Mouse (Mus musculus) hindbrain, embryonic 15.5 days (tissue): ENCODE data around the gene Cct3. TPM values are rescaled to one million over a fixed set of nuclear protein-coding genes. Genes with fewer than 3 reads are reported as not detected.
"Not testable (repeated sequence)": the region's sequence is repeated elsewhere in the genome, so short reads cannot be mapped to it uniquely, and the experiment has no call there.

ENCODE experiments used
- ATAC-seq: fragments of 200-750 bp; cut with Nextera tagmentation; 2 replicates; pipeline ENCODE4 v1.8.0; 2017; ENCODE audit warnings: low read depth, moderate number of reproducible peaks, moderate TSS enrichment; ENCODE audit not compliant: low FRiP score
- H3K27ac ChIP-seq: fragments of 300-500 bp; sonication (generic); replicated peaks from 2 replicates; pipeline ENCODE4 v1.5.1; 2015; ENCODE audit warnings: mild to moderate bottlenecking, inconsistent platforms
- H3K27me3 ChIP-seq: fragments of 300-500 bp; sonication (generic); 2 replicates; pipeline ENCODE4 v1.6.1; 2015; ENCODE audit warnings: control low read depth, inconsistent platforms
- H3K36me3 ChIP-seq: fragments of 300-500 bp; sonication (generic); 2 replicates; pipeline ENCODE4 v1.6.1; 2015; ENCODE audit warnings: control low read depth, inconsistent platforms
- H3K4me1 ChIP-seq: fragments of 300-500 bp; sonication (generic); replicated peaks from 2 replicates; pipeline ENCODE4 v1.6.1; 2015; ENCODE audit warnings: control low read depth, inconsistent platforms
- H3K4me2 ChIP-seq: fragments of 300-500 bp; sonication (generic); 2 replicates; pipeline ENCODE4 v1.6.1; 2015; ENCODE audit warnings: moderate library complexity, mild to moderate bottlenecking, inconsistent platforms
- H3K4me3 ChIP-seq: fragments of 300-500 bp; sonication (generic); 2 replicates; pipeline ENCODE4 v1.5.1; 2015; ENCODE audit warnings: mild to moderate bottlenecking, inconsistent platforms
- H3K9ac ChIP-seq: fragments of 300-500 bp; sonication (generic); 2 replicates; pipeline ENCODE4 v1.6.1; 2015; ENCODE audit warnings: inconsistent platforms
- H3K9me3 ChIP-seq: fragments of 300-500 bp; sonication (generic); 2 replicates; pipeline ENCODE4 v1.6.1; 2016; ENCODE audit warnings: control low read depth, inconsistent platforms
- WGBS: fragments of 180-500 bp; shearing (Covaris S2); methylation state at CpG from one replicate; pipeline ENCODE4 v1.1.7; 2015; 5-methylcytosine and 5-hydroxymethylcytosine counted together
- polyA plus RNA-seq: library from polyadenylated mRNA; unstranded; fragments of >200 nt; fragmentation: Nextera tagmentation; extraction: Ambion mirVana; gene quantifications from 2 replicates; pipeline ENCODE4 v1.2.1, GENCODE M21; 2015

Gene Cct3
- polyA plus RNA-seq, 1 experiment from 2014 or later: 446 TPM

GRCm38 (mm10) chr3:88274002-88274401 is 22.9 kb upstream of the Cct3 start:
- no peak overlapping the region for H3K4me3 ChIP-seq
- no peaks in the 10 kb centered on the region for H3K9me3 ChIP-seq
- H3K4me1 ChIP-seq: no peaks in the 10 kb centered on the region
- H3K27me3 ChIP-seq: no peaks in the 10 kb centered on the region
- no peak overlapping the region for H3K27ac ChIP-seq
- 96% methylated on average over 4 of the region's 4 CpGs for WGBS
- no peak for ATAC-seq
- no peak overlapping the region for H3K4me2 ChIP-seq
- H3K36me3 ChIP-seq: no peaks in the 10 kb centered on the region
- H3K9ac ChIP-seq: no peak overlapping the region

- Histone ChIP-seq H3K4me3 (no peak overlapping the region), H3K9me3 (no peaks in the 10 kb centered on the region), H3K9ac (no peak overlapping the region), H3K27ac (no peak overlapping the region), H3K4me1 (no peaks in the 10 kb centered on the region), H3K36me3 (no peaks in the 10 kb centered on the region), H3K4me2 (no peak overlapping the region), H3K27me3 (no peaks in the 10 kb centered on the region)
- no peak for ATAC-seq
- WGBS: 84% methylated on average over 2 of the region's 2 CpGs
Measured at GRCm38 (mm10) chr3:88276121-88276520, 20.8 kb upstream of the Cct3 start.

- Histone ChIP-seq H3K36me3 (no peaks in the 10 kb centered on the region), H3K4me2 (no peak overlapping the region), H3K27ac (no peak overlapping the region), H3K9me3 (no peaks in the 10 kb centered on the region), H3K27me3 (no peaks in the 10 kb centered on the region), H3K4me1 (no peaks in the 10 kb centered on the region), H3K4me3 (no peak overlapping the region), H3K9ac (no peak overlapping the region)
- no peak for ATAC-seq
- 44% methylated on average over 7 of the region's 7 CpGs for WGBS
Measured at GRCm38 (mm10) chr3:88276529-88277143, 20.3 kb upstream of the Cct3 start.

GRCm38 (mm10) chr3:88280035-88280434 is 16.9 kb upstream of the Cct3 start:
- Histone ChIP-seq H3K27ac (no peak overlapping the region), H3K9me3 (no peaks in the 10 kb centered on the region), H3K9ac (no peak overlapping the region), H3K4me1 (no peaks in the 10 kb centered on the region), H3K4me3 (no peak overlapping the region), H3K27me3 (no peaks in the 10 kb centered on the region), H3K36me3 (no peaks in the 10 kb centered on the region), H3K4me2 (no peak overlapping the region)
- 92% methylated on average over 2 of the region's 2 CpGs for WGBS
- ATAC-seq: no peak

GRCm38 (mm10) chr3:88281141-88281916 is 15.6 kb upstream of the Cct3 start:
- not testable (repeated sequence) for H3K27ac ChIP-seq, H3K9me3 ChIP-seq, ATAC-seq, H3K27me3 ChIP-seq, H3K9ac ChIP-seq, H3K4me2 ChIP-seq, H3K36me3 ChIP-seq, H3K4me1 ChIP-seq, H3K4me3 ChIP-seq
- 62% methylated on average over 11 of the region's 11 CpGs for WGBS

- H3K9me3 ChIP-seq, H3K9ac ChIP-seq, H3K4me2 ChIP-seq, H3K36me3 ChIP-seq, H3K4me1 ChIP-seq, H3K27ac ChIP-seq, ATAC-seq, H3K27me3 ChIP-seq, H3K4me3 ChIP-seq: not testable (repeated sequence)
- 97% methylated on average over 14 of the region's 14 CpGs for WGBS
Measured at GRCm38 (mm10) chr3:88284815-88285564, 11.9 kb upstream of the Cct3 start.

GRCm38 (mm10) chr3:88285565-88285895 is 11.4 kb upstream of the Cct3 start:
- H3K9ac ChIP-seq, ATAC-seq: not testable (repeated sequence)
- 100% methylated on average over 2 of the region's 2 CpGs for WGBS

GRCm38 (mm10) chr3:88287110-88287509 is 9.8 kb upstream of the Cct3 start, which contains the start of gene Gm38392:
Gene Gm38392 (minus strand): TSS chr3:88287210.
- Histone ChIP-seq H3K4me1 (no peaks in the 10 kb centered on the region), H3K9ac (no peak within 1 kb of the TSS), H3K27me3 (no peaks in the 10 kb centered on the region), H3K4me3 (no peak within 1 kb of the TSS), H3K27ac (no peak within 1 kb of the TSS), H3K9me3 (no peaks in the 10 kb centered on the region), H3K4me2 (no peak within 1 kb of the TSS), H3K36me3 (no peaks in the 10 kb centered on the region)
- ATAC-seq: no peak
- WGBS: 100% methylated on average over 4 of the region's 4 CpGs

More at GRCm38 (mm10) chr3:88285565-88285895, 11.4 kb upstream of the Cct3 start:
- not testable (repeated sequence) for H3K4me1 ChIP-seq, H3K9me3 ChIP-seq, H3K36me3 ChIP-seq, H3K27me3 ChIP-seq, H3K27ac ChIP-seq, H3K4me3 ChIP-seq, H3K4me2 ChIP-seq

- not testable (repeated sequence) for H3K36me3 ChIP-seq, H3K27me3 ChIP-seq, H3K9ac ChIP-seq, ATAC-seq, H3K4me1 ChIP-seq, H3K4me2 ChIP-seq, H3K27ac ChIP-seq, H3K9me3 ChIP-seq, H3K4me3 ChIP-seq
- 85% methylated on average over 9 of the region's 10 CpGs for WGBS
Measured at GRCm38 (mm10) chr3:88288133-88288713, 8.7 kb upstream of the Cct3 start.

- no peak for ATAC-seq
- Histone ChIP-seq H3K9me3 (no peaks in the 10 kb centered on the region), H3K27ac (no peak overlapping the region), H3K4me1 (peaks cover 7% of the 10 kb centered on the region), H3K27me3 (no peaks in the 10 kb centered on the region), H3K4me2 (no peak overlapping the region), H3K9ac (no peak overlapping the region), H3K36me3 (no peaks in the 10 kb centered on the region), H3K4me3 (no peak overlapping the region)
- 43% methylated on average over 4 of the region's 4 CpGs for WGBS
Measured at GRCm38 (mm10) chr3:88291970-88292369, 4.9 kb upstream of the Cct3 start.

GRCm38 (mm10) chr3:88295272-88295671 is 1.6 kb upstream of the Cct3 start:
- Histone ChIP-seq H3K36me3 (peaks cover 11% of the 10 kb centered on the region), H3K4me3 (peak overlapping the region; percentile 76; the same call in 1 of the 2 replicates), H3K4me2 (peak overlapping the region; percentile 74), H3K9ac (peak overlapping the region; percentile 57; the same call in 1 of the 2 replicates), H3K4me1 (peaks cover 26% of the 10 kb centered on the region)
- ATAC-seq, H3K27ac ChIP-seq, H3K9me3 ChIP-seq, H3K27me3 ChIP-seq: not testable (repeated sequence)
- WGBS: 76% methylated on average over 1 of the region's 1 CpGs

GRCm38 (mm10) chr3:88296110-88296560 is 781 bp upstream of the Cct3 start:
- H3K9me3 ChIP-seq: no peaks in the 10 kb centered on the region
- H3K4me1 ChIP-seq: peaks cover 26% of the 10 kb centered on the region
- peak overlapping the region; percentile 57 for H3K9ac ChIP-seq
- WGBS: 1% methylated on average over 12 of the region's 12 CpGs
- peak overlapping the region; percentile 88 for H3K27ac ChIP-seq
- H3K36me3 ChIP-seq: peaks cover 20% of the 10 kb centered on the region
- no peaks in the 10 kb centered on the region for H3K27me3 ChIP-seq
- ATAC-seq: peak; percentile 13; the same call in 1 of the 2 replicates
- peak overlapping the region; percentile 76 for H3K4me3 ChIP-seq
- H3K4me2 ChIP-seq: peak overlapping the region; percentile 74
